Mouse (Mus musculus) heart, adult 8-10 months (tissue): ENCODE data around the gene Caps2. TPM values are rescaled to one million over a fixed set of nuclear protein-coding genes. Genes with fewer than 3 reads are reported as not detected.

Experiments used
- total RNA-seq, 4 experiments: library from RNA; stranded (reverse); gene quantifications; 2 replicates each; pipeline ENCODE4 v1.2.4; 2022

Caps2 gene
- total RNA-seq, 4 experiments from 2014 or later = not detected

Other genes with a start within 250 kb of the Caps2 start
- gene Krr1, start 191.0 kb upstream of the Caps2 start, total RNA-seq = 10 to 100 TPM; 19.6 to 23.3 (median 21.5) TPM
- 1 to 10 TPM in 1 of 4 experiments, under 1 TPM in 3; 0.32 to 1.2 (median 0.77) TPM for gene Glipr1, start 161.0 kb upstream of the Caps2 start, total RNA-seq
- gene Glipr1l1, start 103.4 kb upstream of the Caps2 start, total RNA-seq = not detected
- gene Glipr1l2, start 80.3 kb upstream of the Caps2 start, total RNA-seq = not detected
- gene Glipr1l3, start 3.3 kb upstream of the Caps2 start, total RNA-seq = not detected
- gene Kcnc2, start 107.5 kb downstream of the Caps2 start, total RNA-seq = under 1 TPM; 0.25 to 0.78 (median 0.38) TPM